In genomic region chr11:95621010-95621409, GRCm38 (mm10) we compare ENCODE assay signal across 17 mouse cellular contexts. TPM values are rescaled to one million over a fixed set of nuclear protein-coding genes. Genes with fewer than 3 reads are reported as not detected.
DNase-seq lines count a peak whose midpoint lies in the region; ATAC-seq and TF ChIP-seq lines count a peak whose summit lies in the region.
"Had no signal": no experiment of that assay in that cellular context is flagged by ENCODE, and none has a peak within 500 bp of the region (broad histone marks: within the 10 kb centered on the region; RNA-seq: fewer than 3 reads in every experiment).

No protein-coding gene starts in this region.

- no peak overlapping the region for H3K4me2 ChIP-seq in kidney, embryonic 14.5 days (replicated peaks; ENCODE audit: low read depth, low read length)
- H3K4me2 ChIP-seq: heart, embryonic 15.5 days had no signal

- H3K4me1 ChIP-seq in kidney, embryonic 14.5 days (ENCODE audit: control insufficient read depth, insufficient read depth, low read length) = peaks cover 23% of the 10 kb centered on the region
- peaks cover 23% of the 10 kb centered on the region for H3K4me1 ChIP-seq in ES-Bruce4 (ENCODE audit: control insufficient read depth, insufficient read depth, low read length)

- 12% methylated on average over 4 of the region's 4 CpGs for WGBS in kidney, embryonic 14.5 days

- peak; percentile 71; the same call in 1 of the 2 replicates for TF ChIP-seq EP300 in ES-Bruce4 (IDR thresholded peaks at IDR 0.05; ENCODE audit: insufficient read depth, low read depth, low read length)

- no peak for TF ChIP-seq POLR2A in ES-Bruce4 (IDR thresholded peaks at IDR 0.05; ENCODE audit: insufficient read depth, low read length)

- H3K36me3 ChIP-seq in kidney, embryonic 14.5 days (ENCODE audit: control insufficient read depth, insufficient read depth, low read length) = no peaks in the 10 kb centered on the region
- no peaks in the 10 kb centered on the region for H3K36me3 ChIP-seq in ES-Bruce4 (ENCODE audit: control insufficient read depth, insufficient read depth, low read length, poor library complexity, severe bottlenecking)
- H3K36me3 ChIP-seq: heart, embryonic 15.5 days had no signal

- H3K4me3 ChIP-seq in gastrocnemius, adult 2 months = no peak overlapping the region
- no peak overlapping the region for H3K4me3 ChIP-seq in kidney, embryonic 14.5 days (ENCODE audit: low read length)
- H3K4me3 ChIP-seq in ES-Bruce4 (ENCODE audit: low read depth, low read length) = no peak overlapping the region
- H3K4me3 ChIP-seq: erythroblast, embryonic 14.5 days; heart, embryonic 15.5 days had no signal

- no peak overlapping the region for H3K27ac ChIP-seq in gastrocnemius, adult 2 months
- H3K27ac ChIP-seq in kidney, embryonic 14.5 days (ENCODE audit: low read depth, low read length) = no peak overlapping the region
- peak overlapping the region; percentile 92 for H3K27ac ChIP-seq in ES-Bruce4 (ENCODE audit: insufficient read depth, low read length)
- H3K27ac ChIP-seq: heart, embryonic 15.5 days; hindbrain, postnatal 0 days had no signal

- intact Hi-C loops in gastrocnemius, adult 2 months (cut with DNase I) = no loop called here

- no peak for TF ChIP-seq CTCF in gastrocnemius, adult 2 months (IDR thresholded peaks at IDR 0.05)
- TF ChIP-seq CTCF in ES-Bruce4 (IDR thresholded peaks at IDR 0.05; ENCODE audit: low read depth, low read length) = no peak

- no peak for ATAC-seq in kidney, embryonic 14.5 days (ENCODE audit: low FRiP score, low TSS enrichment)
- ATAC-seq: hindbrain, postnatal 0 days had no signal

- H3K27me3 ChIP-seq in kidney, embryonic 14.5 days (ENCODE audit: control insufficient read depth, insufficient read depth, low read length) = no peaks in the 10 kb centered on the region
- no peaks in the 10 kb centered on the region for H3K27me3 ChIP-seq in ES-Bruce4 (ENCODE audit: control insufficient read depth, insufficient read depth, low read length, poor library complexity, severe bottlenecking)

- H3K9me3 ChIP-seq in kidney, embryonic 14.5 days (ENCODE audit: control insufficient read depth, low read length) = no peaks in the 10 kb centered on the region
- no peaks in the 10 kb centered on the region for H3K9me3 ChIP-seq in ES-Bruce4 (replicated peaks; ENCODE audit: control insufficient read depth, insufficient read depth, low read length, poor library complexity, severe bottlenecking)
- H3K9me3 ChIP-seq: heart, embryonic 15.5 days had no signal

- H3K9ac ChIP-seq in kidney, embryonic 14.5 days (ENCODE audit: low read depth, low read length) = no peak overlapping the region
- peak overlapping the region; percentile 20; the same call in 1 of the 2 replicates for H3K9ac ChIP-seq in ES-Bruce4 (ENCODE audit: low read depth, poor library complexity, severe bottlenecking)
- H3K9ac ChIP-seq: heart, embryonic 15.5 days had no signal

- DNase-seq in gastrocnemius, postnatal 10 days = peak; percentile 43
- no peak for DNase-seq in gastrocnemius, adult 2 months
- peak; percentile 29 to 31 for DNase-seq in kidney, adult 8-10 months
- peak; percentile 71 for DNase-seq in kidney, postnatal 14 days
- no peak for DNase-seq in spleen, adult 12 weeks (ENCODE audit: low spot score)
- no peak for DNase-seq in urinary bladder, postnatal 25 days (ENCODE audit: low spot score)
- DNase-seq: adrenal gland, postnatal 25 days; midbrain, embryonic 14.5 days; retina, postnatal 1 day; thymus, postnatal 14 days had no signal

RNA-seq across cellular contexts. Expression of gene Ngfr, which starts 33.5 kb away (rescaled TPM):
- 1 to 10 TPM; 8.1 to 8.5 TPM for total RNA-seq in gastrocnemius, postnatal 10 days (2021)
- under 1 TPM; 0.13 to 0.31 TPM for total RNA-seq in gastrocnemius, adult 2 months (2021)
- polyA plus RNA-seq in kidney, embryonic 14.5 days (2014; fragmentation: Nextera tagmentation; extraction: Ambion mirVana) = 16.8 and 23.4 TPM in 2 replicates
- polyA plus RNA-seq in ES-Bruce4 (2011; ENCODE audit: insufficient read depth, insufficient read length, low read depth, missing spikeins) = 2.0 and 2.2 TPM in 2 replicates
- total RNA-seq: common myeloid progenitor, adult 5-6 weeks; MEL had no signal

RNA-seq across cellular contexts. Expression of gene Phb, which starts 45.7 kb away (rescaled TPM):
- total RNA-seq in gastrocnemius, postnatal 10 days (2021) = 100 to 1,000 TPM; 139 to 155 TPM
- 100 to 1,000 TPM; 162 to 201 TPM for total RNA-seq in gastrocnemius, adult 2 months (2021)
- polyA plus RNA-seq in kidney, embryonic 14.5 days (2014; fragmentation: Nextera tagmentation; extraction: Ambion mirVana) = 261 and 268 TPM in 2 replicates
- 255 and 274 TPM in 2 replicates for polyA plus RNA-seq in ES-Bruce4 (2011; ENCODE audit: insufficient read depth, insufficient read length, low read depth, missing spikeins)

Comparison
In these comparisons a context has a peak if more than half of its experiments do, and no peak if none do; other contexts are left out.
1. DNase-seq: peak in gastrocnemius, postnatal 10 days (single experiment), kidney, adult 8-10 months (2 of 2) and kidney, postnatal 14 days (single experiment); none in gastrocnemius, adult 2 months (single experiment), spleen, adult 12 weeks (single experiment) and urinary bladder, postnatal 25 days (single experiment).
2. RNA of gene Ngfr, which starts 33.5 kb away (total RNA-seq): 8.1 to 8.5 TPM in gastrocnemius, postnatal 10 days; 0.13 to 0.31 TPM in gastrocnemius, adult 2 months; every median in the first group is over 4 times any median in the second.